Mouse (Mus musculus) spleen, embryonic (tissue): ENCODE measurements around the gene Brpf1.

Experiments used
- CTCF ChIA-PET: fragments of 350-600 bp; sonication (Branson Sonifier 250); formaldehyde crosslinking; loops from one replicate; lab custom pipeline; 2022; lab: Charles Lee

Gene Brpf1

GRCm38 (mm10) chr6:113351653-113352052 is 44.7 kb downstream of the Brpf1 start:
- CTCF ChIA-PET: no interaction called here

GRCm38 (mm10) chr6:113352820-113353219 is 45.9 kb downstream of the Brpf1 start:
- CTCF ChIA-PET: no interaction called here

- CTCF ChIA-PET: no interaction called here
These were observed 46.8 kb downstream of the Brpf1 start for GRCm38 (mm10) chr6:113353696-113354095.

GRCm38 (mm10) chr6:113361476-113361875 is 54.5 kb downstream of the Brpf1 start:
- CTCF ChIA-PET: no interaction called here

GRCm38 (mm10) chr6:113362241-113362640 is 55.3 kb downstream of the Brpf1 start:
- CTCF ChIA-PET: no interaction called here

- CTCF ChIA-PET: no interaction called here
These were observed 57.7 kb downstream of the Brpf1 start for GRCm38 (mm10) chr6:113364518-113365135.

- CTCF ChIA-PET: no interaction called here
These were observed 59.7 kb downstream of the Brpf1 start for GRCm38 (mm10) chr6:113366639-113367038.

- CTCF ChIA-PET: no interaction called here
These were observed 60.6 kb downstream of the Brpf1 start for GRCm38 (mm10) chr6:113367574-113367973.

GRCm38 (mm10) chr6:113368124-113368523 is 61.2 kb downstream of the Brpf1 start:
- CTCF ChIA-PET: no interaction called here

GRCm38 (mm10) chr6:113368577-113368976 is 61.6 kb downstream of the Brpf1 start:
- CTCF ChIA-PET: no interaction called here

GRCm38 (mm10) chr6:113370194-113370929 is 63.4 kb downstream of the Brpf1 start:
- CTCF ChIA-PET: interaction anchor here (1.1 kb wide), 1 partner anchor 8 kb away, joined by 3 read pairs; no protein-coding TSS in a partner anchor

GRCm38 (mm10) chr6:113373491-113373890 is 66.6 kb downstream of the Brpf1 start:
- CTCF ChIA-PET: no interaction called here
